Mouse (Mus musculus) midbrain, embryonic 13.5 days (tissue): Measurements from ENCODE around the gene Slc26a8. TPM values are rescaled to one million over a fixed set of nuclear protein-coding genes. Genes with fewer than 3 reads are reported as not detected.

Experiments
- ATAC-seq: fragments of 200-750 bp; cut with Nextera tagmentation; 2 replicates; pipeline ENCODE4 v1.8.0; 2017; ENCODE audit warnings: mild to moderate bottlenecking, moderate TSS enrichment, moderate library complexity
- H3K27ac ChIP-seq: fragments of 300-500 bp; sonication (generic); 2 replicates; pipeline ENCODE4 v1.5.1; 2015; ENCODE audit warnings: inconsistent platforms, mild to moderate bottlenecking, moderate library complexity
- H3K27me3 ChIP-seq: fragments of 300-500 bp; sonication (generic); 2 replicates; pipeline ENCODE4 v1.6.1; 2015; ENCODE audit warnings: mild to moderate bottlenecking, inconsistent platforms
- H3K36me3 ChIP-seq: fragments of 300-500 bp; sonication (generic); 2 replicates; pipeline ENCODE4 v1.6.1; 2015; ENCODE audit warnings: mild to moderate bottlenecking, inconsistent platforms
- H3K4me1 ChIP-seq: fragments of 300-500 bp; sonication (generic); replicated peaks from 2 replicates; pipeline ENCODE4 v1.6.1; 2015; ENCODE audit warnings: inconsistent platforms
- H3K4me2 ChIP-seq: fragments of 300-500 bp; sonication (generic); replicated peaks from 2 replicates; pipeline ENCODE4 v1.6.1; 2015; ENCODE audit warnings: moderate library complexity, mild to moderate bottlenecking, inconsistent platforms
- H3K4me3 ChIP-seq: fragments of 300-500 bp; sonication (generic); replicated peaks from 2 replicates; pipeline ENCODE4 v1.5.1; 2015; ENCODE audit warnings: mild to moderate bottlenecking, inconsistent platforms
- H3K9ac ChIP-seq: fragments of 300-500 bp; sonication (generic); replicated peaks from 2 replicates; pipeline ENCODE4 v1.6.1; 2015; ENCODE audit warnings: mild to moderate bottlenecking, inconsistent platforms
- H3K9me3 ChIP-seq: fragments of 300-500 bp; sonication (generic); 2 replicates; pipeline ENCODE4 v1.6.1; 2016; ENCODE audit warnings: mild to moderate bottlenecking, inconsistent platforms
- WGBS: fragments of 180-500 bp; shearing (Covaris S2); methylation state at CpG from one replicate; pipeline ENCODE4 v1.1.7; 2015; 5-methylcytosine and 5-hydroxymethylcytosine counted together
- polyA plus RNA-seq: library from polyadenylated mRNA; unstranded; fragments of >200 nt; fragmentation: Nextera tagmentation; extraction: Ambion mirVana; gene quantifications from 2 replicates; pipeline ENCODE4 v1.2.1, GENCODE M21; 2015

Gene Slc26a8
- polyA plus RNA-seq, 1 experiment from 2014 or later, result 1.3 TPM

- Histone ChIP-seq H3K4me2 (no peak overlapping the region), H3K27me3 (no peaks in the 10 kb centered on the region), H3K9ac (no peak overlapping the region), H3K4me3 (no peak overlapping the region), H3K27ac (no peak overlapping the region), H3K36me3 (peaks cover 41% of the 10 kb centered on the region), H3K4me1 (no peaks in the 10 kb centered on the region), H3K9me3 (no peaks in the 10 kb centered on the region)
- no peak for ATAC-seq
- 86% methylated on average over 3 of the region's 3 CpGs for WGBS
Measured at GRCm38 (mm10) chr17:28609543-28609942, 80.5 kb downstream of the Slc26a8 start.

DNA sequence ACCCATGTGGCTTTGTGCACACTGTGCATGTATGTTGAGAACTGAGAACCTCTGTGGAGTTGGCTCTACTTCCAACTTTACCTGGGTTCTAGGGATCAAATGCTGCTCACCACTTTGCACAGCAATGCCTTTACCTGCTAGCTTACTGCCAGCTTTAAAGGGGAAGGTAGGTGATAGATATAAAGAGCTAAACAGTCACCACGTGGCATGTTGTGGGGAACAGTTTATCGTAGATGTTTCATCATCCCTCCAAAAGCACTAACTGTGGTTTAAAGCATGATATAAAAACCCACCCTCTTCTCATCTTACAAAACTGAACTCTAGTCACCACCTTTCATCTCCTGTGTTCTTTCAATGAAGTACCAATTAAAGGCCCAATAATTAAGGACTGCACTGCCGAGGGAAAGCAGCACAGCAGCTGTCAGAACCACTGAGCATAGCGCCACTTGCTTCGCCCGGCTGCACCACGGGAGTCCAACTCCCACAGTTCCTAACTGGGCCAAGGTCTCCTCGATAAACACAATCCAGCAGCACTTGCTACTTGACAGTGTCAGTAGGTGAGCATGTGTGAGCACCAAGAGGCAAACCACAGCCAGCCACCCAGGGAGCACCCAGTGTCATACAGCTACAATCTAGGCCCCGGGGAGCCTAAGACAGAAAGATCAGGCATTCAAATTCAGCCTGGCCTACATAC lies 88.3 kb downstream of the Slc26a8 start:
- no peaks in the 10 kb centered on the region for H3K9me3 ChIP-seq
- H3K4me3 ChIP-seq, result no peak overlapping the region
- H3K9ac ChIP-seq, result no peak overlapping the region
- H3K27me3 ChIP-seq, result no peaks in the 10 kb centered on the region
- no peak overlapping the region for H3K27ac ChIP-seq
- no peak for ATAC-seq
- H3K4me2 ChIP-seq, result no peak overlapping the region
- H3K4me1 ChIP-seq, result no peaks in the 10 kb centered on the region
- 91% methylated on average over 9 of the region's 9 CpGs for WGBS
- peaks cover 91% of the 10 kb centered on the region for H3K36me3 ChIP-seq

GRCm38 (mm10) chr17:28600780-28601179 lies 89.3 kb downstream of the Slc26a8 start:
- ATAC-seq, result no peak

DNA sequence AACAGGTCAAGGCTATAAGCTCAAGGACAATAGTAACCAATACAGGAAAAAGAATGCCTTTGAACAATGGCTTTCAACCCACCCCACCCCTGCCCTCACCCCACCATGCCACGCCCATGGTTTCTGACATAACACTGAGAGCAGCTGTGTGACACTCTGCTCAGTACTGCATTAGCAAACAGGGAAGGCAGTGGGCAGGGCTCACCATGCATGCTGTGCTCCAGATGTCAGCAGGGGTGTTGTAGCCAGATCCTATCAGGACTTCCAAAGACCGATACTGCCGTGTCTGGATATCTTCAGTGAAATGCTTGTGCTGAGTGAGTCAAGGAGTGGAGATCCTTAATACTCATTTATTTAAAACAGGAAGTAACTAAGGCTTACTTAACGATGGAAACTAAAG lies 96.1 kb downstream of the Slc26a8 start:
- Histone ChIP-seq H3K4me2 (no peak overlapping the region), H3K4me1 (no peaks in the 10 kb centered on the region), H3K9ac (no peak overlapping the region), H3K36me3 (peaks cover 88% of the 10 kb centered on the region), H3K27ac (no peak overlapping the region), H3K9me3 (no peaks in the 10 kb centered on the region), H3K4me3 (no peak overlapping the region), H3K27me3 (no peaks in the 10 kb centered on the region)
- 75% methylated on average over 4 of the region's 4 CpGs for WGBS
- ATAC-seq, result no peak

More at GRCm38 (mm10) chr17:28600780-28601179, 89.3 kb downstream of the Slc26a8 start:
- H3K4me2 ChIP-seq, result no peak overlapping the region
- H3K4me3 ChIP-seq, result no peak overlapping the region
- no peak overlapping the region for H3K27ac ChIP-seq
- 93% methylated on average over 5 of the region's 5 CpGs for WGBS
- H3K9ac ChIP-seq, result no peak overlapping the region
- no peaks in the 10 kb centered on the region for H3K4me1 ChIP-seq
- H3K36me3 ChIP-seq, result peaks cover 91% of the 10 kb centered on the region
- no peaks in the 10 kb centered on the region for H3K9me3 ChIP-seq
- H3K27me3 ChIP-seq, result no peaks in the 10 kb centered on the region

DNA sequence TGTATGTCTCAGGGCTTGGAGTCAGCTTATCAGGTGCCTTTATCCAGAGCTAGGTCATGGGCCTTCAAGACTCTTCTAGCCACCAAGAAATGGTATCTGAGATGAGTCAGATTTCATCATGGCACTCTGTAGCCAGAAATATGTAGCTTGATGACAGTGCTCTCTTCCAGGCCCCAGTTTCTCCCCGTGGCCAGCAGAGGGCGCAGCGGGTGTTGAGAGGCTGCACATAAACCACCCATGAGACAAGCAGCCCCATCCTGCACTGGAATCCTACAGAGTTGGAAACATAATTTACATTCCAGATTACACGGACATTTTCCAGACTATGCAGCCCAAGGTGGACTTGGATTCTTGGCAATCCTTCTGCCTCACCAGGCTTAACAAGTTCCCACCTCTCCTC lies 97.0 kb downstream of the Slc26a8 start:
- no peaks in the 10 kb centered on the region for H3K9me3 ChIP-seq
- H3K9ac ChIP-seq, result no peak overlapping the region
- H3K4me1 ChIP-seq, result no peaks in the 10 kb centered on the region
- no peaks in the 10 kb centered on the region for H3K27me3 ChIP-seq
- no peak overlapping the region for H3K4me2 ChIP-seq
- WGBS, result 23% methylated on average over 4 of the region's 4 CpGs
- no peak for ATAC-seq
- peaks cover 89% of the 10 kb centered on the region for H3K36me3 ChIP-seq
- H3K27ac ChIP-seq, result no peak overlapping the region
- H3K4me3 ChIP-seq, result no peak overlapping the region

- H3K4me1 ChIP-seq, result no peaks in the 10 kb centered on the region
- ATAC-seq, result no peak
- H3K4me3 ChIP-seq, result no peak overlapping the region
- no peak overlapping the region for H3K27ac ChIP-seq
- no peak overlapping the region for H3K4me2 ChIP-seq
- H3K27me3 ChIP-seq, result no peaks in the 10 kb centered on the region
- H3K9ac ChIP-seq, result no peak overlapping the region
- 94% methylated on average over 5 of the region's 5 CpGs for WGBS
- peaks cover 85% of the 10 kb centered on the region for H3K36me3 ChIP-seq
- no peaks in the 10 kb centered on the region for H3K9me3 ChIP-seq
Measured at GRCm38 (mm10) chr17:28591476-28591875, 98.6 kb downstream of the Slc26a8 start.

DNA sequence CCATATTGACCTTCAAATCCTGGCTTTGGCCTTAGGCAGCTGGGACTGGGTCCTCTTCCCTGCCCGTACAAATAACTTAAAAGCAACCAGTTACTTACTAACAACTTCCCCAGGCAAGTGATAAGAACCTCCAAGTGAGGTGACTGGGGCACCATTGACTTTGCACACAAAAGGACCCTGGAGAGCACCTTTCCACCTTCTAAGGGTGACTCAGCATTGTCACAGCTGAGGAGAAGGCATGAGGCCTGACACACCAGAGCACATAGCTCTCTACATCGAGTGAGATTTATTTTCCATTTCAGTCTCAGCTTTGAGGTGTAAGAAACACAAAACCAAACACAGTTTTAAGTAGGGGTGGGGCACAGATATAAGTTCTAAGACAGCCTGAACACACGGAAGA lies 99.4 kb downstream of the Slc26a8 start:
- peaks cover 76% of the 10 kb centered on the region for H3K36me3 ChIP-seq
- ATAC-seq, result no peak
- WGBS, result 93% methylated on average over 3 of the region's 3 CpGs

DNA sequence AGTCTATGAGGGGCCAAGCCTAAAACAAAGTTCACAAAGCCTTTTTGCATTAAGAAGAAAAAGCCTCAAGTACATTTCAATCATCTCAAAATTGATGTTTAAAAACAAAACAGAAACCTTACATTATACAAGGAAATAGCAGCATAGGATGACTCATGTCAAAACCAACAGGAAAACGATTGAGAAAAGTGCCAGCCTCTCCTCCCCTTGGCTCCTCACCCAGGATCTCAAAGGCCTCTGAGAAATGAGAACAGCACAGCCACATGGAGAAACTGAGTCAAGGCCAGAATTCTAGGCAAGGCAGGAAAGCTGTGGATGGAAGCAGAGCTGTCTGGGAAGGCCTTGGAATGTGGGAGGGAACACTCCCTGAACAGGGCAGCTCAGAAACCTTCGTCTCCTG lies 101.4 kb downstream of the Slc26a8 start:
- 88% methylated on average over 2 of the region's 2 CpGs for WGBS
- peaks cover 62% of the 10 kb centered on the region for H3K36me3 ChIP-seq

More for the DNA sequence above, 99.4 kb downstream of the Slc26a8 start:
- H3K27me3 ChIP-seq, result no peaks in the 10 kb centered on the region
- H3K27ac ChIP-seq, result no peak overlapping the region
- no peak overlapping the region for H3K4me3 ChIP-seq
- H3K4me1 ChIP-seq, result no peaks in the 10 kb centered on the region
- no peaks in the 10 kb centered on the region for H3K9me3 ChIP-seq
- no peak overlapping the region for H3K9ac ChIP-seq
- no peak overlapping the region for H3K4me2 ChIP-seq

More for the DNA sequence above, 101.4 kb downstream of the Slc26a8 start:
- Histone ChIP-seq H3K9ac (no peak overlapping the region), H3K27me3 (no peaks in the 10 kb centered on the region), H3K4me2 (no peak overlapping the region), H3K27ac (no peak overlapping the region), H3K4me1 (no peaks in the 10 kb centered on the region), H3K4me3 (no peak overlapping the region), H3K9me3 (no peaks in the 10 kb centered on the region)
- ATAC-seq, result no peak

Other genes with a start within 250 kb of the Slc26a8 start
- 30.0 and 30.9 TPM in 2 replicates for gene Fkbp5, start 172.7 kb downstream of the Slc26a8 start, polyA plus RNA-seq
- not detected in 2 replicates for gene Armc12, start 159.4 kb downstream of the Slc26a8 start, polyA plus RNA-seq
- not detected in 2 replicates for gene Clpsl2, start 140.8 kb downstream of the Slc26a8 start, polyA plus RNA-seq
- 0.66 and 0.71 TPM in 2 replicates for gene Clps, start 129.5 kb downstream of the Slc26a8 start, polyA plus RNA-seq
- gene Lhfpl5, start 114.6 kb downstream of the Slc26a8 start, polyA plus RNA-seq, result 4.1 and 4.2 TPM in 2 replicates
- gene Srpk1, start 67.5 kb downstream of the Slc26a8 start, polyA plus RNA-seq, result 110 and 113 TPM in 2 replicates
- 23.3 and 27.0 TPM in 2 replicates for gene Mapk14, start 1.1 kb upstream of the Slc26a8 start, polyA plus RNA-seq
- gene AC170998.1, start 35.9 kb upstream of the Slc26a8 start, polyA plus RNA-seq, result 1.8 and 2.3 TPM in 2 replicates
- gene Mapk13, start 79.1 kb upstream of the Slc26a8 start, polyA plus RNA-seq, result 0.58 and 0.96 TPM in 2 replicates
- gene Brpf3, start 110.9 kb upstream of the Slc26a8 start, polyA plus RNA-seq, result 9.2 and 11.0 TPM in 2 replicates
- not detected in 2 replicates for gene Pnpla1, start 168.2 kb upstream of the Slc26a8 start, polyA plus RNA-seq
- 0.44 and 1.1 TPM in 2 replicates for gene 4930539E08Rik, start 225.1 kb upstream of the Slc26a8 start, polyA plus RNA-seq